Mouse (Mus musculus) T-helper 1 cell (primary cell): Measurements from ENCODE around the gene Enkur.

Experiments used
- in situ Hi-C: fragments of 300-600 bp; cut with MboI, MseI; formaldehyde crosslinking; loops from one replicate; pipeline ENCODE4 v1.15.1; 2025; ENCODE audit warnings: high pct_unique_total_duplicates

Gene Enkur

GRCm38 (mm10) chr2:21195233-21195632, 9.9 kb downstream of the Enkur start:
- in situ Hi-C loops = no loop called here

- in situ Hi-C loops = no loop called here
Observed at GRCm38 (mm10) chr2:21191232-21191631, 13.9 kb downstream of the Enkur start.

DNA sequence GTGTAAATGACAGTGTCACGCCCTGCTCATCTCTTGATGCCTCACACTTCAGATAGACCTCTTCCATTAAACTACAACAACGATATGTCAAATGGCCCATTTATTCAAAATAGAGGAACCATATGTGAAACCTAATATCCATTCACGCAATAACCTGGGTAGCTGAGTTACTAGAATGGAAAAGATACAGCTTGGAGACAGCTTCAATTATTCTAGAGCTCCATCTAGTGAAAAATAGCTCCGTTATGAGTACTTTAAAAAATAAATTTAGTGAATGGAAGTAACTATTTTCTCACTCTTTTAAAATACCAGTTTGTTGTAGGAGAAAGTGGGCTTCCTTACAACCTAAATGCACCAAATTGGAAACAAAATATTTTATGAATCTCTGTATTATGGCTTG, 16.6 kb downstream of the Enkur start:
- in situ Hi-C loops = no loop called here

DNA sequence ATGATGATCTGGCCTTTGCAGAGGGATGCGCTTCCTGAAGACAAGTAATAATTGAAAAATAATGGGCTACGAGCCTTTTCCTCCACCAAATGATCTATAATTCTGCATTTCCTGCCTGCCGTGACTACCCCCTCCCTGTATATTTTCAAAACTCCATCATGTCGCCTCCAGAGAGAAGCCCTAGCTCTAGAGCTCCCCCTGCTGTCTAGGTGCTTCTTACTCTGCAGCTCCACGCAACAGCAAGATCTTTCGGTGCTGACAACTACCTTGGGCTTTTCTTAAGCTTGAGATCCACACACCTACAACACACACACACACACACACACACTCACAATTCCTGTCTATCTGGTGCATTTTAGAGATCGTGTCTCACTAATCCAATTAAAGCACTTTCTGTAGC, 17.6 kb downstream of the Enkur start:
- in situ Hi-C loops = no loop called here

DNA sequence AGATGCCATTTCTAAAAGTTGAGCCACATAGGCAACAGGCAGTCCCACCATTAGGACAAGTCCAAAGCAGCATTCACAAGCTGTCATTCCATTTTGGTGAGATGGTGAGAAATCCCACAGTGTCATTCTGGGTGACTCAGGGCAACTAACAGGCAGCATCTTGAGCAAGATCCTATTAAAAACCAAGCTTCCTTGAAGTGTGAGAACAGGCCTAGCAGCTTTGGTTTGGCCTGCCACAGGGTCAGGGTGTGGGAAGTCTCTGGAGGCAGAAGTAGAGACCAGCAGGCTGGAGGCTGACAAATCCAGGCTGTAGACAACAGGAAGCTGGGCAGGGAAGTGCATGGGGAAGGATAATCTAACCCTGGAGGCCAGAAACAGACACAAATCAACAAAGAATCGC, 22.4 kb downstream of the Enkur start:
- in situ Hi-C loops = no loop called here

DNA sequence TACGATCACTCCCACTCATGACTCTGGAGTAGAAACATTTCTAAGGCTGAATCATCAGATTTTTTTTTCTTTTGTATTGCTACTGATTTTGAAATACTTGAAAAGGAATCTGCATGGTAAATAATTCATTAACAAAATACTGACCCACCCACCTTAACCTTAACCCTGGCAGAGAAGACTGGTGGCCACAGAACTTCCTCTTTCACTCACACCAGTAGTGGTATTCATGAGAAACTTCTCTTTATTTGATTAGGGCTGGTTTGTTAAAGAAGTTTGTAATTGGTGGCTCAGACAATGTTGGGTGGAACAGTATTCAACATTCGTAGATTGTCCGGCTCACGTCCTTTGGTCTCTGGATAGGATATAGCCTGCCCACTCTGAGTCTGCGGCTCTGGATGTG, 26.0 kb downstream of the Enkur start:
- in situ Hi-C loops = no loop called here

DNA sequence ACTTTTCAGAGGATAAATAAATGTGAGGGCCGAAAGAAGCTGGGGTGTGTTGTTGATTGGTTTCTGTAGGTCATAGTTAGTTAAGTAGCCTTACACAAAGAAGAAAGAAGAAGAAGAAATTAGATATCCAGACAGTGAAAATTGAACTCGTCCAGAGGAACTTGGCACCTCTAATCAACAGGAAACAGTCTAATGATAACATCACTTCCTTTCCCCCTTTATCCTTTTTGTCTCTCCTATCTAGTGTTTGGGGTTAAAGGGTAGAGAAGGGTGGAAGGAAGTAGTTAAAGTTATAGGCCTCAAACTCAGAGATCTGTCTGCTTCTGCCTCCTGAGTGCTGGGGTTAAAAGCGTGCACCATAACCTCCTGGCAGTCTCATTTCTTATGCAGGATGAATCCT, 32.4 kb downstream of the Enkur start:
- in situ Hi-C loops = no loop called here

GRCm38 (mm10) chr2:21167916-21168315, 37.2 kb downstream of the Enkur start:
- in situ Hi-C loops = no loop called here

DNA sequence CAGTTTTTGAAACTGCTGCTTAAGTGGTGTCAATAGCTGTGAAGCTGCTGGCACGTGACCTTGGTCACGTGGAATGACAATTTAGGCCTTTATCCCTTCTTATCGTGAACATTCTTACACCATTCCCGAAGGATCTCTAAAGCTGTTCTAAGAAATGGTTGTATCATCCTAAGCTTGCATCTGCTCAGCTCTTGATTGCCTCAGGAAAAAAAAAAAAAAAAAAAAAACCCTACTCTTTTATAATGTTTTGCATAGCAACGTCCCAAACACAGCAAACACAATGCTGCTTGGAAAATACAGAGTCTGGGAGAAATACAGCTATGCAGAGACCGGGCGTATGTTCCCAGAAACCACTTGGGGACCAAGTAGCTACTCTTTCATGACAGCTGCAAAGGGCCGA, 40.9 kb downstream of the Enkur start:
- in situ Hi-C loops = no loop called here

DNA sequence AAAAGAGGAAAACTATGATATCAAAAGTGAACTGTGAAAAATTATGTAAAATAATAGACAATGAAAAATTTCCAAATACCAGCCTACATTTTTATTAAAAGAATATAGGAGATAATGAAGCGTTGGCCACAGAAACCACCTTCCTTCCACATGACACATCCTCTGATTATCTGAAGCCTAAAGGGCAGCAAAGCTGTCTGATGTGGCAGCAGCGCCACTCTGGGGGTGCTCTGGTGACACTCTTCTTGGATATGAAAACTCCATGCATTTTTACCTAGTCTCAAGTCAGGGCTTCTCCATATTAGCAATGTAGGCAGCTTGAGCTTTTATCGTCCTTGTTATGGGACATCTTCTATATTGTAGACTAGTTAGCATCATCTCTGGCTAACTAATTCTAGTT, 51.7 kb downstream of the Enkur start:
- in situ Hi-C loops = no loop called here

DNA sequence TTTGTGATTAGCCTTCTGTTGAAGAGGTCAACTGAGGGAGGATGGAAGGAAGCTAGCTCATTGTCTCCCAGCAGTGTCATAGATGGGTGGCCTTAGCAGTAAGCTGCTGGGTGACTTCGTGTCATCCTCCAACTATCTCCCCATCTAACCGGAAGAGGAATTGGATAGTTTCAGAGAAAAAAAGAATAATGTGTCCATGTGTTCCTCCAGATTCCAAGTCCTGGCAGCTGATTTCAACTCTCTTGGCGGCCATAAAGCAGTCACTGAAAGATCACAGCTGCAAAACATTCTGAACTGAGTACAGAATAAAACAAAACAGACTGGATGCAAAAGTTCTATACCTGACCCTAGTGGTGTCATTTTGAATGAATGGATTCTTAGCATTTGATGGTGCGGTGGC, 58.0 kb downstream of the Enkur start:
- in situ Hi-C loops = no loop called here

DNA sequence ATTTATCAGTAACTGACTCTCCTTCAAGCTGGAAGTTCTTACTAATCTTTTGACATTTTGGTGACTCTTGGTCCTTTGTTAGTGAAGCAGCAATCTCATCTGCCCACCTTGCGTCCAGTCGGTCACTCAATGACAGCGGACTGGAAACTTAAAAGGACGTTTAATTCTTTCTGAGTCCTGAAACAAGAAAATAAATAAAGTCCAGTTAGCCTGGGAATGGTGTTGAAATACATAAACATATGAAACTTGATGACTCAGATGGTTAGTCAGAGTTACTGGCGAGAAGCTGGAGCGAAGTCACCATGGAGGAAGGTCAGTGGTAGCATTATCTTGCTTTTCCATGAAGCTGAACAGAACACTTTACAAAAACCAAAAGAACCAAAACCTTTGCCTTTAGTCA, 58.7 kb downstream of the Enkur start:
- in situ Hi-C loops = no loop called here

GRCm38 (mm10) chr2:21142616-21143015, 62.5 kb downstream of the Enkur start:
- in situ Hi-C loops = no loop called here

- in situ Hi-C loops = no loop called here
Observed at GRCm38 (mm10) chr2:21142204-21142580, 63.0 kb downstream of the Enkur start.

GRCm38 (mm10) chr2:21141520-21142203, 63.5 kb downstream of the Enkur start:
- in situ Hi-C loops = no loop called here

- in situ Hi-C loops = no loop called here
Observed at GRCm38 (mm10) chr2:21141189-21141519, 64.0 kb downstream of the Enkur start.
